Comparison of ENCODE assay signal across 8 mouse cellular contexts in the genomic region with DNA sequence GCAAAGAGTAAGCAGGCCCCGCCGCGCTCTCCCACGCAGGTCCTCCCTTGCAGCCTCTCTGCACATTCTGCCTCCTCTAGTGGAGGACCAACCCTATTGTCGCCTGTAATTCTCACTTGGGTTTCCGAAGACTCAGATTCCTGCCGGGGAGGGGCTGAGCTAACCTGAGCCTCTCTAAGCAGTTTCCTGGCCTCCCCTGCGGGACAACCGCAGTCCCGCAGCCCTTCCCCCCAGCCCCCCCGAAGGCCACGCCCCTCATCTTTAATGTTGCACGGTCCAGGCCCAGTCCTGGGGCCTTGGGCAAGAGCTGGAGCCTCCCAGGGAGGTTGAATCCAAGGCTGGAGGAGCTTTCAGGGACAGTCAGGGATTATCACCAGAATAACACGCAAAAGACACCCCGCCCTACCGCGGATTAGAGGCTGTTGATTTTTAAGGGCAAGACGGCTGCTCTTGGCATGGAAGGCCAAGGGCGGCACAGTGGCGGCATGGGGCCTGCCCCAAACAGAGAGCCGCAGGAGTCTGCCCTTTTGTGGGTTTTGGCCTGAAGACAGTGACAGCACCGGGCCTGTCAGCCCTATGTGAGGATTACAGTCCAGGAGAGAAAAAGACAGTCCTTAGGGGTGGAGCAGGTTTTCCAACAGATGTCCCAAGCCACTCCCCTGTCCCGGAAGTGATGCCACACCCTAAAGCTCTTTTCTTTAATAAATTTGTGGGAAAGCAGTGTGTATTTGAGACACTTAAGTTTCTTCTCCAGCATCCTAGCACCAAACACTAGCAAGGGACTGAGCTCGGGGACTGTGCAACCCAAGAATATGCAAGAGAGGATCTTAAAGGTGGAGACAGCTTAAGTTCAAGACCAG.
DNase-seq lines count a peak whose midpoint lies in the region; ATAC-seq and TF ChIP-seq lines count a peak whose summit lies in the region.

No protein-coding gene starts in this region.

- H3K4me2 ChIP-seq in intestine, embryonic 14.5 days (ENCODE audit: low read length): peak overlapping the region; percentile 34
- peak overlapping the region; percentile 37 for H3K4me2 ChIP-seq in midbrain, embryonic 11.5 days
- no peak overlapping the region for H3K4me2 ChIP-seq in stomach, postnatal 0 days (replicated peaks; ENCODE audit: low read depth)

- no peak for ATAC-seq in intestine, embryonic 14.5 days (replicated peaks; ENCODE audit: low FRiP score, low TSS enrichment, low read depth)
- ATAC-seq in midbrain, embryonic 11.5 days (ENCODE audit: low FRiP score): peak; percentile 47
- no peak for ATAC-seq in stomach, postnatal 0 days (ENCODE audit: low FRiP score, low TSS enrichment)

- no peaks in the 10 kb centered on the region for H3K9me3 ChIP-seq in intestine, embryonic 14.5 days (ENCODE audit: control insufficient read depth, low read length)
- no peaks in the 10 kb centered on the region for H3K9me3 ChIP-seq in midbrain, embryonic 11.5 days (ENCODE audit: control insufficient read depth, low read length)
- no peaks in the 10 kb centered on the region for H3K9me3 ChIP-seq in stomach, postnatal 0 days (ENCODE audit: control insufficient read depth, low read length)

- H3K4me1 ChIP-seq in intestine, embryonic 14.5 days (replicated peaks; ENCODE audit: control insufficient read depth, insufficient read depth, low read length): peaks cover 16% of the 10 kb centered on the region; the same call in 1 of the 2 replicates
- peaks cover 24% of the 10 kb centered on the region for H3K4me1 ChIP-seq in midbrain, embryonic 11.5 days (ENCODE audit: control insufficient read depth, insufficient read depth, low read length)
- peaks cover 6% of the 10 kb centered on the region for H3K4me1 ChIP-seq in stomach, postnatal 0 days (replicated peaks; ENCODE audit: control insufficient read depth, insufficient read depth)

- H3K36me3 ChIP-seq in intestine, embryonic 14.5 days (ENCODE audit: control insufficient read depth, insufficient read depth, low read length): no peaks in the 10 kb centered on the region
- H3K36me3 ChIP-seq in midbrain, embryonic 11.5 days (ENCODE audit: control insufficient read depth, insufficient read depth, low read length): no peaks in the 10 kb centered on the region
- H3K36me3 ChIP-seq in stomach, postnatal 0 days (ENCODE audit: control insufficient read depth, insufficient read depth, low read length): no peaks in the 10 kb centered on the region

- H3K27me3 ChIP-seq in intestine, embryonic 14.5 days (replicated peaks; ENCODE audit: control insufficient read depth, insufficient read depth, low read length): no peaks in the 10 kb centered on the region
- no peaks in the 10 kb centered on the region; the same call in 1 of the 2 replicates for H3K27me3 ChIP-seq in midbrain, embryonic 11.5 days (ENCODE audit: control insufficient read depth, insufficient read depth, low read length)
- no peaks in the 10 kb centered on the region for H3K27me3 ChIP-seq in stomach, postnatal 0 days (ENCODE audit: control insufficient read depth, insufficient read depth, low read length)

- H3K4me3 ChIP-seq in gastrocnemius, adult 2 months: peak overlapping the region; percentile 13
- H3K4me3 ChIP-seq in intestine, embryonic 14.5 days (ENCODE audit: low read depth, low read length): no peak overlapping the region
- no peak overlapping the region for H3K4me3 ChIP-seq in midbrain, embryonic 11.5 days (ENCODE audit: low read depth, low read length)
- H3K4me3 ChIP-seq in stomach, postnatal 0 days (ENCODE audit: low read depth, low read length): no peak overlapping the region

- intact Hi-C loops in gastrocnemius, adult 2 months (cut with DNase I): no loop called here

- peak overlapping the region; percentile 87 for H3K27ac ChIP-seq in gastrocnemius, adult 2 months
- no peak overlapping the region for H3K27ac ChIP-seq in intestine, embryonic 14.5 days (ENCODE audit: low read depth)
- no peak overlapping the region for H3K27ac ChIP-seq in midbrain, embryonic 11.5 days (ENCODE audit: low read depth, low read length)
- H3K27ac ChIP-seq in stomach, postnatal 0 days (replicated peaks): no peak overlapping the region; the same call in 1 of the 2 replicates

- TF ChIP-seq EP300 in stomach, postnatal 0 days (optimal IDR thresholded peaks at IDR 0.05): no peak

- DNase-seq in CD8-positive naive resting alpha-beta T cell, adult 2 months (ENCODE audit: low read depth in 2 of 2, low spot score in 2 of 2): peak; percentile 61
- DNase-seq in adrenal gland, postnatal 14 days: peak; percentile 69
- DNase-seq in gastrocnemius, adult 2 months: peak; percentile 64
- DNase-seq in intestine, embryonic 14.5 days (ENCODE audit: low spot score): no peak
- peak; percentile 93 for DNase-seq in midbrain, embryonic 11.5 days (ENCODE audit: low spot score, missing footprints)
- no peak for DNase-seq in stomach, postnatal 0 days (ENCODE audit: low spot score)
- no peak for DNase-seq in cerebellum, adult 9-10 months
- no peak for DNase-seq in left cerebral cortex, adult 9 months (ENCODE audit: low spot score in 2 of 2)

- peak; percentile 36 for TF ChIP-seq CTCF in gastrocnemius, adult 2 months (IDR thresholded peaks at IDR 0.05)
- TF ChIP-seq CTCF in stomach, postnatal 0 days (IDR thresholded peaks at IDR 0.05; ENCODE audit: low read depth): peak; percentile 39

- H3K9ac ChIP-seq in intestine, embryonic 14.5 days (ENCODE audit: low read length): no peak overlapping the region
- H3K9ac ChIP-seq in midbrain, embryonic 11.5 days (ENCODE audit: low read length): peak overlapping the region; percentile 47
- no peak overlapping the region for H3K9ac ChIP-seq in stomach, postnatal 0 days (ENCODE audit: low read length)

- 31% methylated on average over 24 of the region's 24 CpGs for WGBS in intestine, embryonic 14.5 days
- WGBS in midbrain, embryonic 11.5 days: 12% methylated on average over 24 of the region's 24 CpGs
- WGBS in stomach, postnatal 0 days: 36% methylated on average over 24 of the region's 24 CpGs

Comparison
In these comparisons a context has a peak if more than half of its experiments do, and no peak if none do; other contexts are left out.
1. DNase-seq: peak in CD8-positive naive resting alpha-beta T cell, adult 2 months (2 of 2), adrenal gland, postnatal 14 days (single experiment), gastrocnemius, adult 2 months (single experiment) and midbrain, embryonic 11.5 days (single experiment); none in intestine, embryonic 14.5 days (single experiment), stomach, postnatal 0 days (single experiment), cerebellum, adult 9-10 months (single experiment) and left cerebral cortex, adult 9 months (0 of 2).